Mouse (Mus musculus) heart, postnatal 0 days (tissue): ENCODE measurements around the gene Ece1. TPM values are rescaled to one million over a fixed set of nuclear protein-coding genes. Genes with fewer than 3 reads are reported as not detected.

ENCODE experiments used
- ATAC-seq: fragments of 200-750 bp; cut with Nextera tagmentation; 2 replicates; pipeline ENCODE4 v1.8.0; 2017; ENCODE audit warnings: low read depth, moderate number of reproducible peaks, moderate library complexity; ENCODE audit not compliant: insufficient read depth
- DNase-seq: peaks from one replicate; pipeline ENCODE4 v3.0.0-alpha.2; 2016; ENCODE audit warnings: low spot score
- H3K27ac ChIP-seq: fragments of 300-500 bp; sonication (generic); 2 replicates; pipeline ENCODE4 v1.5.1; 2014; ENCODE audit warnings: low read depth, mild to moderate bottlenecking
- H3K27me3 ChIP-seq: fragments of 300-500 bp; sonication (generic); 2 replicates; pipeline ENCODE4 v1.6.1; 2014; ENCODE audit warnings: low read length, mixed read lengths; ENCODE audit not compliant: control insufficient read depth, insufficient read depth
- H3K36me3 ChIP-seq: fragments of 300-500 bp; sonication (generic); replicated peaks from 2 replicates; pipeline ENCODE4 v1.6.1; 2014; ENCODE audit warnings: low read length, mixed read lengths; ENCODE audit not compliant: control insufficient read depth, insufficient read depth
- H3K4me1 ChIP-seq: fragments of 300-500 bp; sonication (generic); 2 replicates; pipeline ENCODE4 v1.6.1; 2014; ENCODE audit warnings: antibody characterized with exemption; ENCODE audit not compliant: control insufficient read depth, insufficient read depth
- H3K4me2 ChIP-seq: fragments of 300-500 bp; sonication (generic); 2 replicates; pipeline ENCODE4 v1.6.1; 2014; ENCODE audit warnings: low read depth, mild to moderate bottlenecking, low read length, moderate library complexity
- H3K4me3 ChIP-seq: fragments of 300-500 bp; sonication (generic); 2 replicates; pipeline ENCODE4 v1.5.1; 2014; ENCODE audit warnings: low read depth, low read length
- H3K9ac ChIP-seq: fragments of 300-500 bp; sonication (generic); replicated peaks from 2 replicates; pipeline ENCODE4 v1.6.1; 2014; ENCODE audit warnings: low read depth, low read length, mixed read lengths
- H3K9me3 ChIP-seq: fragments of 300-500 bp; sonication (generic); replicated peaks from 2 replicates; pipeline ENCODE4 v1.6.1; 2016; ENCODE audit warnings: low read length; ENCODE audit not compliant: control insufficient read depth
- CTCF ChIP-seq: IDR thresholded peaks from 2 replicates; pipeline ENCODE4 v1.5.1; 2016; ENCODE audit warnings: antibody characterized with exemption, control low read depth, low read depth
- EP300 ChIP-seq: IDR thresholded peaks from 2 replicates; pipeline ENCODE4 v1.6.1; 2016; ENCODE audit warnings: antibody characterized with exemption, low read depth
- WGBS: fragments of 180-500 bp; shearing (Covaris S2); extraction: QIAGEN DNeasy Blood & Tissue Kit; methylation state at CpG from one replicate; pipeline ENCODE4 v1.1.7; 2014; 5-methylcytosine and 5-hydroxymethylcytosine counted together
- polyA plus RNA-seq: library from polyadenylated mRNA; unstranded; fragments of >200 nt; fragmentation: Nextera tagmentation; extraction: Ambion mirVana; gene quantifications from 2 replicates; pipeline ENCODE4 v1.2.1, GENCODE M21; 2015
- total RNA-seq: library from RNA; depleted of rRNA; stranded (reverse); fragments of >200 nt; gene quantifications from 2 replicates; pipeline ENCODE4 v1.2.3, GENCODE M21; 2014; ENCODE audit warnings: low replicate concordance

The Ece1 gene
- total and polyA plus RNA-seq, 2 experiments from 2014 or later: 35.4 to 140 TPM

GRCm38 (mm10) chr4:137891553-137892145 lies 29.6 kb downstream of the Ece1 start:
- H3K27me3 ChIP-seq: no peaks in the 10 kb centered on the region
- H3K4me2 ChIP-seq: no peak overlapping the region
- H3K27ac ChIP-seq: no peak overlapping the region
- ATAC-seq (no peak), DNase-seq (no peak)
- H3K36me3 ChIP-seq: no peaks in the 10 kb centered on the region
- WGBS: 40% methylated on average over 4 of the region's 4 CpGs
- no peak overlapping the region for H3K9ac ChIP-seq
- H3K4me3 ChIP-seq: no peak overlapping the region
- TF ChIP-seq EP300 (no peak), CTCF (no peak)
- no peaks in the 10 kb centered on the region for H3K9me3 ChIP-seq
- H3K4me1 ChIP-seq: peaks cover 8% of the 10 kb centered on the region

- Histone ChIP-seq H3K9ac (no peak overlapping the region), H3K4me2 (no peak overlapping the region), H3K9me3 (no peaks in the 10 kb centered on the region), H3K4me1 (peaks cover 16% of the 10 kb centered on the region), H3K36me3 (no peaks in the 10 kb centered on the region), H3K27me3 (no peaks in the 10 kb centered on the region), H3K27ac (no peak overlapping the region), H3K4me3 (no peak overlapping the region)
- WGBS: 35% methylated on average over 11 of the region's 11 CpGs
- no peak for TF ChIP-seq CTCF
- TF ChIP-seq EP300: no peak
- no peak for DNase-seq
- no peak for ATAC-seq
Observed at GRCm38 (mm10) chr4:137892713-137893242, 30.7 kb downstream of the Ece1 start.

GRCm38 (mm10) chr4:137896612-137897297 lies 34.7 kb downstream of the Ece1 start:
- no peak overlapping the region for H3K9ac ChIP-seq
- TF ChIP-seq CTCF (no peak), EP300 (no peak)
- peak; percentile 66 for ATAC-seq
- no peak for DNase-seq
- 17% methylated on average over 12 of the region's 12 CpGs for WGBS
- H3K36me3 ChIP-seq: no peaks in the 10 kb centered on the region
- peaks cover 11% of the 10 kb centered on the region for H3K4me1 ChIP-seq
- H3K4me2 ChIP-seq: no peak overlapping the region
- no peaks in the 10 kb centered on the region for H3K9me3 ChIP-seq
- no peaks in the 10 kb centered on the region for H3K27me3 ChIP-seq
- H3K27ac ChIP-seq: peak overlapping the region; percentile 61
- H3K4me3 ChIP-seq: no peak overlapping the region

GRCm38 (mm10) chr4:137897298-137897612 lies 35.2 kb downstream of the Ece1 start:
- H3K27ac ChIP-seq: peak overlapping the region; percentile 61

GRCm38 (mm10) chr4:137898490-137898889 lies 36.5 kb downstream of the Ece1 start:
- no peak for ATAC-seq
- Histone ChIP-seq H3K36me3 (no peaks in the 10 kb centered on the region), H3K4me3 (no peak overlapping the region), H3K9ac (no peak overlapping the region), H3K27ac (no peak overlapping the region), H3K4me2 (no peak overlapping the region), H3K9me3 (no peaks in the 10 kb centered on the region), H3K27me3 (no peaks in the 10 kb centered on the region), H3K4me1 (peaks cover 11% of the 10 kb centered on the region)
- WGBS: 86% methylated on average over 7 of the region's 7 CpGs
- TF ChIP-seq EP300: no peak
- TF ChIP-seq CTCF: no peak
- no peak for DNase-seq

More at GRCm38 (mm10) chr4:137897298-137897612, 35.2 kb downstream of the Ece1 start:
- H3K9me3 ChIP-seq: no peaks in the 10 kb centered on the region
- ATAC-seq (peak; percentile 80), DNase-seq (peak; percentile 68)
- no peak overlapping the region for H3K4me3 ChIP-seq
- 7% methylated on average over 8 of the region's 8 CpGs for WGBS
- TF ChIP-seq EP300 (no peak), CTCF (no peak)
- peaks cover 11% of the 10 kb centered on the region for H3K4me1 ChIP-seq
- no peak overlapping the region for H3K9ac ChIP-seq
- H3K4me2 ChIP-seq: no peak overlapping the region
- no peaks in the 10 kb centered on the region for H3K27me3 ChIP-seq
- H3K36me3 ChIP-seq: no peaks in the 10 kb centered on the region
